Mouse (Mus musculus) embryonic facial prominence, embryonic 14.5 days (tissue): ENCODE measurements around the gene March11. TPM values are rescaled to one million over a fixed set of nuclear protein-coding genes. Genes with fewer than 3 reads are reported as not detected.

Experiments
- ATAC-seq: fragments of 200-750 bp; cut with Nextera tagmentation; 2 replicates; pipeline ENCODE4 v1.8.0; 2017; ENCODE audit warnings: low read depth, moderate number of reproducible peaks, moderate TSS enrichment
- DNase-seq: peaks from one replicate; pipeline ENCODE4 v3.0.0-alpha.2; 2015; ENCODE audit warnings: low spot score
- H3K27ac ChIP-seq: fragments of 300-500 bp; sonication (generic); replicated peaks from 2 replicates; pipeline ENCODE4 v1.5.1; 2014; ENCODE audit warnings: low read depth, mild to moderate bottlenecking, low read length, moderate library complexity
- H3K27me3 ChIP-seq: fragments of 300-500 bp; sonication (generic); replicated peaks from 2 replicates; pipeline ENCODE4 v1.6.1; 2014; ENCODE audit warnings: low read length; ENCODE audit not compliant: control insufficient read depth, insufficient read depth
- H3K36me3 ChIP-seq: fragments of 300-500 bp; sonication (generic); 2 replicates; pipeline ENCODE4 v1.6.1; 2014; ENCODE audit warnings: low read length, mixed read lengths; ENCODE audit not compliant: control insufficient read depth, insufficient read depth
- H3K4me1 ChIP-seq: fragments of 300-500 bp; sonication (generic); 2 replicates; pipeline ENCODE4 v1.6.1; 2014; ENCODE audit warnings: antibody characterized with exemption, low read length; ENCODE audit not compliant: control insufficient read depth, insufficient read depth
- H3K4me2 ChIP-seq: fragments of 300-500 bp; sonication (generic); 2 replicates; pipeline ENCODE4 v1.6.1; 2014; ENCODE audit warnings: low read depth, mild to moderate bottlenecking, low read length, moderate library complexity, mixed read lengths
- H3K4me3 ChIP-seq: fragments of 300-500 bp; sonication (generic); 2 replicates; pipeline ENCODE4 v1.5.1; 2014; ENCODE audit warnings: low read depth, mild to moderate bottlenecking, low read length
- H3K9ac ChIP-seq: fragments of 300-500 bp; sonication (generic); 2 replicates; pipeline ENCODE4 v1.6.1; 2014; ENCODE audit warnings: low read depth, mild to moderate bottlenecking, low read length, moderate library complexity, mixed read lengths
- H3K9me3 ChIP-seq: fragments of 300-500 bp; sonication (generic); 2 replicates; pipeline ENCODE4 v1.6.1; 2016; ENCODE audit warnings: low read length; ENCODE audit not compliant: control insufficient read depth
- WGBS: fragments of 180-500 bp; shearing (Covaris S2); extraction: QIAGEN DNeasy Blood & Tissue Kit; methylation state at CpG from one replicate; pipeline ENCODE4 v1.1.7; 2014; 5-methylcytosine and 5-hydroxymethylcytosine counted together
- polyA plus RNA-seq: library from polyadenylated mRNA; unstranded; fragments of >200 nt; fragmentation: Nextera tagmentation; extraction: Ambion mirVana; gene quantifications from 2 replicates; pipeline ENCODE4 v1.2.1, GENCODE M21; 2014

The March11 gene
- polyA plus RNA-seq, 1 experiment from 2014 or later, result 1.4 TPM

- H3K4me3 ChIP-seq, result no peak overlapping the region
- no peak for ATAC-seq
- DNase-seq, result no peak
- H3K36me3 ChIP-seq, result no peaks in the 10 kb centered on the region
- no peak overlapping the region for H3K9ac ChIP-seq
- no peaks in the 10 kb centered on the region for H3K27me3 ChIP-seq
- no peak overlapping the region for H3K27ac ChIP-seq
- no peaks in the 10 kb centered on the region for H3K4me1 ChIP-seq
- 81% methylated on average over 7 of the region's 7 CpGs for WGBS
- no peaks in the 10 kb centered on the region for H3K9me3 ChIP-seq
- H3K4me2 ChIP-seq, result no peak overlapping the region
These were observed 126.9 kb downstream of the March11 start for GRCm38 (mm10) chr15:26435725-26436124.

GRCm38 (mm10) chr15:26437113-26437512 is 128.3 kb downstream of the March11 start:
- WGBS, result 65% methylated on average over 2 of the region's 2 CpGs

More at GRCm38 (mm10) chr15:26437113-26437512, 128.3 kb downstream of the March11 start:
- no peak for DNase-seq
- Histone ChIP-seq H3K9ac (no peak overlapping the region), H3K4me1 (no peaks in the 10 kb centered on the region), H3K27ac (no peak overlapping the region), H3K4me2 (no peak overlapping the region), H3K36me3 (no peaks in the 10 kb centered on the region), H3K4me3 (no peak overlapping the region), H3K9me3 (no peaks in the 10 kb centered on the region), H3K27me3 (no peaks in the 10 kb centered on the region)
- no peak for ATAC-seq
